Mouse (Mus musculus) c-Kit-negative CD71-positive TER-119-positive erythroid progenitor cells, embryonic 14.5 days (primary cell): ENCODE data around the gene Hoxb3.

Experiments
- DNase-seq: peaks from one replicate; pipeline ENCODE4 v3.0.0-alpha.2; 2013; ENCODE audit warnings: low read depth, low spot score

The Hoxb3 gene

DNA sequence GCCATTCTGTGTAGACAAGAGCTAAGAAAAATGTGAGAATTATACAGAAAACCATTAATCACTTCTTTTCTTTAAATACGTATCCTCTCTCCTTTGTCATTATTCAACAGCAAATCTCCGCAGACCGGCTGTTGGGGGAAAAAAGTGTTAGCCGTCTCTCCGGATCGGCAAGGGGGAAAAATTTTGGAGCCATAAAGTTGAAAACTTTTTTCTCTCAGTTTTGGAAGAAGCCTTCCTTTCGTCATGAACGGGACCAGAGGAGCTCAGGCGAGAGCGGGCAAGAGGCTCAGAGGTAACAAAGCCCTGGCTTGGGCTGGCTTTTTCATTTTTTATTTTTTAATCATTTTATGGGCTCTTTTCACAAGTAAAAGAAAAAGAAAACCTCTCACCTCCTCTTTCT lies at the start of gene Hoxb3:
Hoxb3 (plus strand) TSS at position 173 of the 400 bp plus-strand sequence.
- no peak for DNase-seq

DNA sequence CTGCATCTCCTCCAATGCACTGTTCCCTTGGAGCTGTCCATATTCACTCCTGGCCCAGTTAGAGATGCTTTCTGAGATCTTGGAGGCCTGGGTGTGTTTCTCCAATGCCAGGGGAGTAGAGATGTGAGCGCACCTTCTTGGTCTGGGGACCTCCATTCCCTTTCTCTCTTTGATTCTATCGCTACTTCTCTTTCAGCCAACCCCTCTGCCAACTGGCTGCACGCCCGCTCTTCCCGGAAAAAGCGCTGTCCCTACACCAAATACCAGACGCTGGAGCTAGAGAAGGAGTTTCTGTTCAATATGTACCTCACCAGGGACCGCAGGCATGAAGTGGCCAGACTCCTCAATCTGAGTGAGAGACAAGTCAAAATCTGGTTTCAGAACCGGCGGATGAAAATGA lies 48.7 kb upstream of the Hoxb3 start:
- DNase-seq, result no peak

DNA sequence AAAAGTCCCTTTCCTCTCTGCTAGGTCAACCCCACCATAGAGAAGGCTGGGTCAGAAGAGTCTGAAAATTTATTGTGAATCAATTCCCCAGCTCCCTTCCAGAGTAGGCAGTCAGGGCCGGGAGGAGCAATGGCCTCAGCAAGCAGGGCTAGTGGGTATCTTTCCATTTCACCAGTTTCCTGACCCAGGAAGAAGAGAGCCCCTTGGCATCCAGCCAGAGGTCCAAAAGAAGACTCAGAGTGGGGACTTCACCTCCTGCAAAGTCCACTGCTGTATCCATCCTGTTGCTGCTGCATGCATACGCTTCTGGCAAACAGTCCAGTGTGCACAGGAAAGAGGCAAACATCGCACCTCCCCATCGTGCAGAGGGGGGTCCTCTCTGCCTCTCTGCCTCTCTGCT lies 47.2 kb upstream of the Hoxb3 start:
- no peak for DNase-seq

DNA sequence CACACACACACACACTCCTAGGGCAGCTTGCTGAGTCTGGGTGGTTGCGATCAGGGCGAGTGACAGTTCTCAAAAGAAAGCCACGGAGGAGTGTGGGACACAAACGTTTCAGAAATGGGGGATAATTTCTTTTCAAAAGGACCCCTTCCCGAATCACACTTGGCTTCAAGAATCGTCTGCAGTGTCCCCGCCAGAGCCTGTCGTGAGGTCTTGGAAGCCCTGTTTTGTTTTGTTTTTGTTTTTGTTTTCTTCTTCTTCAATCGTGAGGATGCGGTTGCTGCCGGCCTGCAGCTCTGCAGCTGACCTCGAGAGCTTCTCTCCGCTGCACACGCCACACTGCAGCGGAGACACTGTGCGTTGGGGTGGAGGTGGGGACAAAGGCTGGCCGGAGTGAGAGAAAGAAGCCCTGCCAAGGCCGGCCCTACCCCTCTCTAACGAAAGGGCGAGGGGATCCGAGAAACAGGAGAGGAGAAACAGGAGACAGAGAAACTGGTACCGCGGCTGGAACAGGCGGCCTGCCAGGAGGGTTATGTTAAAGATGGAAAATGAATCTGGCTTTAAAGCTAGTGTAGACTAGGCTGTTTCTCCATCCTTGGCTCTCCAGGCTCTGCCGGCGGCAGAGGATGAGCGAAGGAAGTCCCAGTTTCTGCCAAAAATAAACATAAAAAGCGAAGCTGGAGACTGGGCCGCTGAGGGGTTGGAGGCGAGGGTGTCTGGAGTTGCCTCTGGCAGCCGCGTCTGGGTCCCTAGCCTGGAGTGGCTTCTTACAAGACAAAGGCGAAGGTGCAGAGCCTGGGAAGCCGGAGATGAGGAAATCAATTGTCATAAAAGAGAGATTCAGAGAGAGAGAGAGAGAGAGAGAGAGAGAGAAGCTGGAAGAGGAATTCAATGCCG lies 45.7 kb upstream of the Hoxb3 start:
- DNase-seq, result no peak

DNA sequence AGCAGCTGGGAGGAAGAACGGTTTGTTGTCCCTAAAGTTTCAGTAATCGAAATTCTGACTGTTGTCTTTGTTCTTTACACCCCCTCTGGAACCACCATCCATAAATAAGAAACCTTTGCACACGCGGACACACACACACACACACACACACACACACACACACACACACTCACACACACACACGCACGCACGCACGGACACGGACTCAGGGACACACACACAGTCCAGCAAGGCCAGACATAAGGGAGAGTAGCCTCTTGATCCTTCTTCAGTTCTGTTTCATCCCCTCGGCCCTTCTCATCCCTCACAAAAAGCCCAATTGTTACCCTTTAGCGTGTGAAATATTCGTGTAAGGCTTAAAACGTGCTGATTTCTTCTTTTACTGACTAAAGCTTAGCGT lies 44.8 kb upstream of the Hoxb3 start:
- no peak for DNase-seq

DNA sequence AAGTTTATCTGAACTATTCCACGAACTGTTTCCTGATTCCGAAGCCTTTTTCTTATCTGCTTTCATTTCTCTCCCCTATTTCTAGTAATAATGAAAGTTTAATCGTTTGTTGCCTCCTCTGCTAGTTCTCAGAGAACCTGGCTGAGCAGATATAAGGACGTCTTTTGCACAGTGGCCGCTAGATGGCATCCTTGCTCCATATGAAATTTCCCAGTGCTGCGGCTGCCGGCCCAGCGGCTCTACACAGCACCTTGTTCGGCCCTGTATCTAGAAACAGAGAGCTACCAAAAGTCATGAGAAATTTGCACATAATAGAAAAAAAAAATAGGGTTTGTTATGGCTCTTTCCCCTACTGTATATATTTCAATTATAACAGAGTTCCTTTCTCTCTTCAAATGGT lies 44.4 kb upstream of the Hoxb3 start:
- peak; percentile 11 for DNase-seq

DNA sequence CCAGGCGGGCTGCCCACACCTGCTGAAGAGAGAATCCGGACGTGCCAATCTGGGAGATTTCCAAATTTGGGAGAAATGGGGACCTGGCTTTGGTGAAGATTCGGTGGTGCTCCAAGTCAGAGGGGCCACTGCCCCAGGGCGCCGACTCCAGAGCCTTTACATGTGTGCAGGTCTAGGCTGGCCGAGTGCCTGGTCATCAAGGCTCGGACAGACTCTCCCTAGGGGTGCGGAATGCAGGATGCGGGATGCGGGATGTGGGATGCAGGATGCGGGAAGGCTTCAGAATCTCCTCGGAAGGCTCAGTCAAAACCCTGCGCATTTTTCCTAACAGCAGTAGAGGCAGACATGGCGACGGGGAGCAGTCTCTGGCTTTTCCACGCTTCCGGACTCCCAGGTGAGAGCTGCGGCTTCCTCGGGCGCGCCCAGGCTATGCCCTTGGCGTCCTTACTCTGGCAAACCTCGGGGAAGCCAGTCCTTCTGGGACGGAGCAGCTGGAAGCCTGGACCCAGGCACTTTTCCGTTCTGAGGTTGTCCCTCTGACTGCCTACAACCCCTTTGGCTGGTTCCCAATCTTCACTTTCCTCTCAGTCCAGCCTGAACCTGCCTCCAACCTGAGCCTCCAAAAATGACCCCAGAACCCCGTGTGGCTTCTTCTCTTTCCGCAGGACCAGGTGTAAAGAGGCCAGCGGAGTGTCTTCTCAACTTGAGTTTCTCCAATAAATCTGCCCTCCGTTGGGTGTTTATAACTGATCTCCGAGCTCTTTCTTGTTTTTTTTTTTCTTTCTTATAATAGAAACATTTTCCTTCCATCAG lies 43.5 kb upstream of the Hoxb3 start:
- no peak for DNase-seq

DNA sequence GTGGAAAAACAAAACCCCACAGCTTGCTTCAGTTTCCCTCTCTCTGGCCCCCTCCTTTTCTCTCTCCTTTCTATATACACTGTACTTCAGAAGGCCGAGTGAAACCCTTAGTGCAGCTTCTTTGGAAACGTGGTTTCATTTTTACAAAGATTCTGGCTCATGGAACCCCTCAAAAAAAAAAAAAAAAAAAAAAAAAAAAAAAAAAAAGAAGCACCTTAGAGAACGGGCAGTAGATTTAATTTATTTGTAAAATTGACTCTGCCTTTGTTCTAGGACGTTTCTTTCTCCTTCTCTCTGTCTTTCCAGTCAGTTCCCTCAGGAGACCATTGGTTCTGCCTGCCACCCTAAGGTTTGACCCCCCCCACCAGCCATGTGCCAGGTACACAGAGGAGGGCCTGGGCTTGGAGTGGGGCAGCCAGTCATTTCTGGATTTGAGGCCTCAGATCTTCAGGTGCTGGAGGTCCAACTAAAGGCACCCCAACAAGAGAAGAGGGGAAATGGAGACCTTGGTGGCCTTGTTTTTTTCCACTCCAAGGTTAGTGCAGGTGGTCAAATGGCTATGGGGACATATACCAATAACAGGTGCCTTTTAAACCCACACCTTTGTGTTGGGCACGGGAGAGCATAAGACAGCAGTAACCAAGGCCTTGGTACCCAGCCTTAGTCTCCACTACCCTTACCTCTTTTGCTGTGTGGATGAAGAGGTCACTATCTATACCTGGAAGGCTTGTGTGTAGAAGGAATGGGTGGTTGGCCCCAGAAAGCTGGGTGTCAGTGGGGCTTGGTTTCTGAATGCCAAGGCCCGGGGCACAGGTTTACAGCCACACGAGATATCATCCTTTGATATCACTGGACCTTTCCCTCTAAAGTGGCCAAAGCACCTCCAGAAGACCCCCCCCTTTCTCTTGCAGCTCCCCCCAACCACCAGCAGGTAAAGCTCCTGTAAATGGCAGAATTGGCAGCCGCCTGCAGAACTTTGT lies 42.4 kb upstream of the Hoxb3 start:
- DNase-seq, result no peak

DNA sequence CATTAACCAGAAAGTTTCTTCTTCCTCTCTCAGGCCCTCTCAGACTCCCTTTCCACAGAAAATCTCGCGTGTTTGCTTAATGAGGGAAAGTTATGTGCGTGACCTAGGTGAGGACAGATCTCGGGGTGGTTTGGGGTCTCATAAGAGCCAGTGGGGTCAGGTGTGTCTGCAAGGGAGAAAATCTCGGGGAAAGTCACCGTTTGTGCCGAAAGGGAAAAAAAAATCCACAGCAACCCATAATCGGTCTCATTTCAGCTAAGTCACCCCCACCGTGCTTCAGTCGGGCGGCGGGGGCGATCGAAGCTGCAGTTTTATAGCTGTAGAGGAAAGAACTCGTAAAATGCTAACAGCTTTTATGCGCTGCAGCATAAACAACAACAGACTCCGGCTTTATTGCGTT lies 41.7 kb upstream of the Hoxb3 start:
- no peak for DNase-seq

DNA sequence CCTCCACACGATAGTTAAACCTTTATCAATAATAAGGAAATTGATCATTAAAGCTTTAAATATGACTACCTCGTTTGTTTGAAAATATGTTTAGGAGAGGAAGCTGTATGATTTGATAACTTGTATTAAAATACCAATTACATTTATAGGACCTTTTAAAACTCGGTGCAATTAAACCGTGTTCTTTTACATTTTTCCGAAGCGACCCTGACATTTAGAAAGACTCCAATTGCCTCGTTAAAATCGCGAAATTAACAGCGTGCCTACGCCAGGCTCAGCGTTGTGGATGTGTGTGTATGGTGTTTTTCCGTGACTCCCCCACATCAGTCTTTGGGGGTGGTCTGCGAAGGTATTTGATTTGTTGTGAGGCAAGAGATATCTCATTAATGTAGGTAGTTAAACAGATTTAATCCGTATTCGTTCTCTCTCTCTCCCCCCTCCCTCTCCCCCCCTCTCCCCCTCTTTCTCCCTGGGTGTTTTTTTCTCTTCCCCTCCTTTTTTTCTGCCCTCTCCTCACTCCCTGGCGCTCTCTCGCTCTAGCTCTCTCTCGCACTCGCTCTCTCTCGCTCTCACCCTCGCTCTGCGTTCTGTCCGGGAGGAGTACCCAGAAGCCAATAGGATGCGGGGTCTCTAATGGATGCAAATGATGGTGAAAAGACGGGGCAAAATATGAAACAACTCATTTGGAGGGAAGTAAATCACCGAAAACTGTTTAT lies 41.1 kb upstream of the Hoxb3 start, which contains the start of gene Hoxb8:
Hoxb8 (plus strand) TSS at position 51 of the 716 bp plus-strand sequence.
- DNase-seq, result no peak

DNA sequence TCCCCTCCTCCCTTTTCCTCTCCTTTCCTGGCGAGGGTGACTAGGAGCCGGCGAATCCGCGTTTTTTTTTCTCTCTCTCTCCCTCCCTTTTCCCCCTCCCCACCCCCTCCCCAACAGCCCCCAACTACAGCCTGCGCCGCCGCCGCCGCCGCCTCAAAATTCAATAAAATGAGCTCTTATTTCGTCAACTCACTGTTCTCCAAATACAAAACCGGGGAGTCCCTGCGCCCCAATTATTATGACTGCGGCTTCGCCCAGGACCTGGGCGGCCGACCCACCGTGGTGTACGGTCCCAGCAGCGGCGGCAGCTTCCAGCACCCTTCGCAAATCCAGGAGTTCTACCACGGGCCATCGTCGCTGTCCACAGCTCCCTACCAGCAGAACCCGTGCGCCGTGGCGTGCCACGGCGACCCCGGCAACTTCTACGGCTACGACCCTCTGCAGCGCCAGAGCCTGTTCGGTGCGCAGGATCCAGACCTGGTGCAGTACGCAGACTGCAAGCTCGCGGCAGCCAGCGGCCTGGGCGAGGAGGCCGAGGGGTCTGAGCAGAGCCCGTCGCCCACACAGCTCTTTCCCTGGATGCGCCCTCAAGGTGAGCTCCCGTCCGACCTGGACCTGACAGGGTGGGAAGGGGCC lies 40.2 kb upstream of the Hoxb3 start:
- no peak for DNase-seq

DNA sequence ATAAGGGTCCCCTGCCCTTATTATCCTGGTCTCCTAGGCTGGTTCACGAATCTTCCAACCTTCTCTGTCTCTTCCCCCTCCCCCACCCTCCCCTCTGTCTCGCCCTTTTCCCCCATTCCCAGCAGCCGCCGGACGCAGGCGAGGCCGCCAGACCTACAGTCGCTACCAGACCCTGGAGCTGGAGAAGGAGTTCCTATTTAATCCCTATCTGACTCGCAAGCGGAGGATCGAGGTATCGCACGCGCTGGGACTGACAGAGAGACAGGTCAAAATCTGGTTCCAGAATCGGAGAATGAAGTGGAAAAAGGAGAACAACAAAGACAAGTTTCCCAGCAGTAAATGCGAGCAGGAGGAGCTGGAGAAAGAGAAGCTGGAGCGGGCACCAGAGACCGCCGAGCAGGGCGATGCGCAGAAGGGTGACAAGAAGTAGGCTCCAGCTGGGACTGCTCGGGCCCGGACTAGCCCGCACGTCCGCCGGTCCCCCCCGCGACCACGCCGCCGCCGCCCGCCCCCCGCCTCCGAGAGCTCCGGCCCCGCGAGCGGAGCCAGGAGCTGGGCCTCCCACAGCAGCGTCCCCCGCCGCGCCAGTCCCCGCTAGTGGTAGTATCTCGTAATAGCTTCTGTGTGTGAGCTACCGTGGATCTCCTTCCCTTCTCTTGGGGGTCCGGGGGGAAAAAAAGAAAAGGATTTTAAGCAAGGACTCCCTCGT lies 38.9 kb upstream of the Hoxb3 start:
- DNase-seq, result no peak

DNA sequence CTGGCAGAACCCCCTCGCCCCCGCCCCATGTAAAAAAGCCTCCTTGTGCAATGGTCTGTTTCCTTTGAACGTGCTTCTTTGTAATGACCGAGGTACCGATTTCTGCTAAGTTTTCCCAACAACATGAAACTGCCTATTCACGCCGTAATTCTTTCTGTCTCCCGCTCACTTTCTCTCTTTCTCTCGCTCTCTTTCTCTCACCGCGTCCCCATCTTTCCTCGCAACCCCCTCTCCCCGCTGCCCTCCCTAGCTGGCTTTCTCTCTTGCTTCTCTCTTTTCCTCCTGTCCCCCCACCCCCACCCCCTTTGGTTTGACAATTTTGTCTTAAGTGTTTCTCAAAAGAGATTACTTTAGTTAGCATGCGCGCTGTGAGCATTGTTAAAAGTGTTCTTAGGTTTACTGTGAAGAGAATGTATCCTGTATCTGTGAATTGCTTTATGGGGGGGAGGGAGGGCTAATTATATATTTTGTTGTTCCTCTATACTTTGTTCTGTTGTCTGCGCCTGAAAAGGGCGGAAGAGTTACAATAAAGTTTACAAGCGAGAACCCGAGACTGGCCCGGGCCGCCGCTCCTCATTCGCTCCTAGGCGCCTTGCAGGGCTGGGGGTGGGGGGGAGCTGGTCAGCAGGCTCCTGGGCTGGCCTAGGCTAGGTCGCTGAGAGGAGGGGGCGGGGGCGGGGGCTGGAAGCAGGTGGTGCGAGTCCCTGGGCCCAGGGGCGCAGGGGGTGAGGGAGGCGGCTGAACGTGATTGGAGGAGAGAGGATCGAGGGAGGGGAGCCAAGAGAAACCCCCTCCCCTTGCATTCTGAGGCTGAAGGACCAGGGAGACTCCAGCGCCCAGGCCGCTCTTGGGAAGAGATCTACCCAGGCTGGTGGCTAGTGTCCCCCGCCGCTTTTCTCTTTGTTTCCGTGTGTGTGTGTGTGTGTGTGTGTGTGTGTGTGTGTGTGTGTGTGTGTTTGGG lies 38.1 kb upstream of the Hoxb3 start:
- no peak for DNase-seq

DNA sequence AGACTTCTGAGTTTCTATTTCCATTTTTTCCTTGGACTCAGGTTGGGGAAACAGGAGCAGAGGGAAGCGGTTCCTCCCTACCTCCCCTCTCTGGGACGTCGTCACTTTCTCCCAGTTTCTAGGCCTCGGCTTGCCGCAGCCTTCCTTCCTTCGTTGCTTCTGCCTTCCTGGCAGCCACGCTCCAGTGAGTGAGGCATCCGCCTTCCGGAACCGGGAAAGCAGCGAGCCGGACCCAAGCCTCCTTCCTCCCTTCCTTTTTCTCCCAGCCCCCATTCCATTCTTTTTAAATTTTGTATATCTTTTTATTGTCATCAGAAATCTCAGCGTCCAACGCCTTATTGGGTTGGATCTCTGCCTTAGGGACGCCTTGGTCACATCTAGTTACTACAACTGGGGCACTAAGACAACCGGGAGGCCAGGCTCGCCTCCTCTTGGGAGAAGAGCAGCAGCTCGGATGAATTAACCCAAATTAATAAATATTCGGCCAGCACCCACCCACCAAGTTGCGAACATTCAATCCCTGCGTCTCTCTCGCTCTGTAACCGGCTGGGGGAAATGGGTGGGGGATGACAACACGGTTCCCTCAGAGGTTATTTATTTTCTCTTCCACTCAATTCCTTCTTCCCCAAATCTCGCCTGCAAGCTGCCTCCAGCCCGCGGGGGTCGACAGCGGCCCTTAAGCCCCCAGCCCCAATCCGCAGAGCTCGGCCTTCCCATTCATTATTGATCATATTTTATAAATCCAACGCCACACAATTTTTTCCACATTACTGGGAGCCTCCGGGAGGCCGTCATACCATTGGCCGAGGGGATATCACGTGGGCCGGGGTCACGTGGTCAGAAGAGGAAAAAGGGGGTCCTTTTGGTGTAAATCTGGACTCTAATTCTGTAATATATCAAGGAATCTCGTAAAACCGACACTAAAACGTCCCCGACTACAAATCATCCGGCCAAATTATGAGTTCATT lies 37.1 kb upstream of the Hoxb3 start, which contains the start of gene Hoxb7:
Hoxb7 (plus strand) TSS at position 853 of the 968 bp plus-strand sequence.
- DNase-seq, result no peak

DNA sequence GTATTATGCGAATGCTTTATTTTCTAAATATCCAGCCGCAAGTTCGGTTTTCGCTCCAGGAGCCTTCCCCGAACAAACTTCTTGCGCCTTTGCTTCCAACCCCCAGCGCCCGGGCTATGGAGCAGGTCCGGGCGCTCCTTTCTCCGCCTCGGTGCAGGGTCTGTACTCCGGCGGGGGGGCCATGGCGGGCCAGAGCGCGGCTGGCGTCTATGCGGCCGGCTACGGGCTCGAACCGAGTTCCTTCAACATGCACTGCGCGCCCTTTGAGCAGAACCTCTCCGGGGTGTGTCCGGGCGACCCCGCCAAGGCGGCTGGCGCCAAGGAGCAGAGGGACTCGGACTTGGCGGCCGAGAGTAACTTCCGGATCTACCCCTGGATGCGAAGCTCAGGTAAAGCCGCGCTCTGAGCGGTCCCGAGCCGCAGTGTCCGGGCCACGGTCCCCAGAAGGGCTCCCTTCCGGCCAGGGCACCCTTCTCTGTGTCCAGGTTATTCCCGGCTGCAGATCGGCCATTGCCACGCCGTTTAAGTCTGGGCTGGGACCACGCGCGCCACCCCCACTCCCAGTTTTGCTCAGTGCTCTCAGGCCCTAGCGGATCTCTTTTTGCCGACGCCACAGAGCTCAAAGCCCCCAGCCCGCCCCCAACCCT lies 36.3 kb upstream of the Hoxb3 start:
- no peak for DNase-seq

DNA sequence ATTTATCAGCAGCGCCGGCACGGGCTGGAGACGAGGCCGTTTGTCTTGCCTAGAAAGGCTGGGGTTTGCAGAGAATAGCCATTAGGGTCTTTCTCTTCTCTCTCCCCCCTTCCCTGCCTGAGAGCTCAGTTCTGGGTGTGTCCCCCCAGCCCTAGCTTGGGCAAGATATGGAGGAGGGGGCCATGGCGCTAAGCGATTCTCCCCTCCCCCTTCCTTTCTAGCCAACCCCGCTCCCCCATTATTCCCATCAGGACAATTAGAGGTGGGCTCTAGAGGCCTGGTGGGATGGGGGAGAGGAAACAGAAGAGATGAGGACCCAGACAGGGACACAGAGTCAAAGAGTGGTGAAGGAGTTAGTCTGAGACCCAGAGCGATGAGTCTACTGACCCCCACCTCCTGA lies 35.7 kb upstream of the Hoxb3 start:
- DNase-seq, result no peak
